26 mouse cellular contexts compared by ENCODE assay signal in the genomic region with DNA sequence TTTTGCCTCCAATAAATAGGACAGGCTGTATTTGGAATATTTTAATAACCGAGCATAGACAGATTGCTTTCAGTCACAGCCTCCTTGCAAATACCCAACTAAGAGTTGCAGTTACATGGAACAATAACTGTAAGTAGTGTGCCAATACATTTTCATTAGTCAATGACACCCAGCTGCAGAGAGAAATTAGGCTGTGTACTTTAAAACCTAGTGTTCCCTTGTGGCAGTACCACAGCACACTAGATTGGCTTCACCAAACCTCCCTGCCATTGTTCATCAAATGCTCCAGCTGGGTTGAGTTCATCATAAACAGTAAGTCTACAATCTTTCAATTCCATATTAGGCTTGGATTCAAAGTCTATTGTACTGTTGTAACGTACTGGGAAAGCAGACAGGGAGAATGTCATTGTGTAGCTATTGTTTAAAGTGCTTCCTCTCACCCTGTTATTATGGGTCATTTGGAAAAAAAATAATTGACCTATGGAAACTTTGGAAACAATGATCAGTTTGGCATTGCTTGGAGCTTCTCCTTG.
DNase-seq lines count a peak whose midpoint lies in the region; ATAC-seq and TF ChIP-seq lines count a peak whose summit lies in the region.
"Had no signal": no experiment of that assay in that cellular context is flagged by ENCODE, and none has a peak within 500 bp of the region (broad histone marks: within the 10 kb centered on the region; RNA-seq: fewer than 3 reads in every experiment).

No protein-coding gene starts in this region.

- H3K9ac ChIP-seq in forebrain, embryonic 13.5 days, result no peak overlapping the region
- no peak overlapping the region for H3K9ac ChIP-seq in forebrain, embryonic 12.5 days
- H3K9ac ChIP-seq in forebrain, postnatal 0 days, result no peak overlapping the region
- H3K9ac ChIP-seq: embryonic facial prominence, embryonic 13.5 days; hindbrain, embryonic 12.5 days; hindbrain, embryonic 15.5 days; intestine, embryonic 15.5 days had no signal

- no peak for TF ChIP-seq CTCF in forebrain, postnatal 0 days (IDR thresholded peaks at IDR 0.05; ENCODE audit: low read depth)
- TF ChIP-seq CTCF in kidney, adult 2 months (conservative IDR thresholded peaks at IDR 0.05; ENCODE audit: insufficient read depth, insufficient read length, low read depth, low read length), result no peak

- no peaks in the 10 kb centered on the region for H3K9me3 ChIP-seq in forebrain, embryonic 13.5 days (replicated peaks)
- H3K9me3 ChIP-seq in forebrain, embryonic 12.5 days, result no peaks in the 10 kb centered on the region
- H3K9me3 ChIP-seq in forebrain, postnatal 0 days (ENCODE audit: low read length), result no peaks in the 10 kb centered on the region
- H3K9me3 ChIP-seq: embryonic facial prominence, embryonic 10.5 days; embryonic facial prominence, embryonic 13.5 days; G1E; hindbrain, embryonic 12.5 days; hindbrain, embryonic 15.5 days; intestine, embryonic 15.5 days had no signal

- no peaks in the 10 kb centered on the region for H3K36me3 ChIP-seq in forebrain, embryonic 13.5 days (ENCODE audit: poor library complexity, severe bottlenecking)
- no peaks in the 10 kb centered on the region for H3K36me3 ChIP-seq in forebrain, embryonic 12.5 days (replicated peaks)
- H3K36me3 ChIP-seq in forebrain, postnatal 0 days (ENCODE audit: insufficient read depth), result no peaks in the 10 kb centered on the region
- H3K36me3 ChIP-seq in kidney, adult 2 months (ENCODE audit: control insufficient read depth, insufficient read depth, low read length), result no peaks in the 10 kb centered on the region
- H3K36me3 ChIP-seq: embryonic facial prominence, embryonic 10.5 days; embryonic facial prominence, embryonic 13.5 days; G1E; hindbrain, embryonic 12.5 days; hindbrain, embryonic 15.5 days; intestine, embryonic 15.5 days had no signal

- 45% methylated on average over 2 of the region's 2 CpGs for WGBS in forebrain, embryonic 13.5 days
- WGBS in forebrain, embryonic 12.5 days, result 64% methylated on average over 2 of the region's 2 CpGs
- WGBS in forebrain, postnatal 0 days, result 43% methylated on average over 2 of the region's 2 CpGs
- WGBS in kidney, adult 2 months, result 78% methylated on average over 2 of the region's 2 CpGs

- H3K4me2 ChIP-seq in forebrain, embryonic 13.5 days, result no peak overlapping the region
- H3K4me2 ChIP-seq in forebrain, embryonic 12.5 days, result no peak overlapping the region
- no peak overlapping the region for H3K4me2 ChIP-seq in forebrain, postnatal 0 days (ENCODE audit: low read depth)
- H3K4me2 ChIP-seq: embryonic facial prominence, embryonic 13.5 days; heart, embryonic 11.5 days; hindbrain, embryonic 12.5 days; hindbrain, embryonic 15.5 days; intestine, embryonic 15.5 days had no signal

- TF ChIP-seq POLR2A in kidney, adult 2 months (IDR thresholded peaks at IDR 0.05; ENCODE audit: low read depth, low read length), result no peak

- H3K27ac ChIP-seq in forebrain, embryonic 13.5 days, result no peak overlapping the region
- H3K27ac ChIP-seq in forebrain, embryonic 12.5 days, result no peak overlapping the region
- H3K27ac ChIP-seq in forebrain, postnatal 0 days (ENCODE audit: low read depth, low read length), result no peak overlapping the region
- no peak overlapping the region for H3K27ac ChIP-seq in kidney, adult 2 months (ENCODE audit: insufficient read depth, low read depth, low read length)
- H3K27ac ChIP-seq: embryonic facial prominence, embryonic 10.5 days; embryonic facial prominence, embryonic 13.5 days; gastrocnemius, adult 2 months; hindbrain, embryonic 12.5 days; hindbrain, embryonic 15.5 days; intestine, embryonic 15.5 days had no signal

- no peaks in the 10 kb centered on the region for H3K27me3 ChIP-seq in forebrain, embryonic 13.5 days
- H3K27me3 ChIP-seq in forebrain, embryonic 12.5 days, result no peaks in the 10 kb centered on the region
- no peaks in the 10 kb centered on the region for H3K27me3 ChIP-seq in forebrain, postnatal 0 days (ENCODE audit: insufficient read depth, low read length)
- no peaks in the 10 kb centered on the region for H3K27me3 ChIP-seq in kidney, adult 2 months (replicated peaks; ENCODE audit: control insufficient read depth, insufficient read depth, low read length)
- H3K27me3 ChIP-seq: CH12.LX; embryonic facial prominence, embryonic 13.5 days; hindbrain, embryonic 12.5 days; hindbrain, embryonic 15.5 days; intestine, embryonic 15.5 days had no signal

- H3K4me3 ChIP-seq in forebrain, embryonic 13.5 days, result no peak overlapping the region
- H3K4me3 ChIP-seq in forebrain, embryonic 12.5 days (replicated peaks), result no peak overlapping the region
- no peak overlapping the region for H3K4me3 ChIP-seq in forebrain, postnatal 0 days (ENCODE audit: low read depth, low read length)
- no peak overlapping the region for H3K4me3 ChIP-seq in kidney, adult 2 months (ENCODE audit: insufficient read depth, low read depth, low read length)
- H3K4me3 ChIP-seq: embryonic facial prominence, embryonic 10.5 days; embryonic facial prominence, embryonic 13.5 days; erythroblast, embryonic 14.5 days; gastrocnemius, adult 2 months; hindbrain, embryonic 12.5 days; hindbrain, embryonic 15.5 days; intestine, embryonic 15.5 days had no signal

- H3K4me1 ChIP-seq in forebrain, embryonic 13.5 days, result no peaks in the 10 kb centered on the region
- H3K4me1 ChIP-seq in forebrain, embryonic 12.5 days, result no peaks in the 10 kb centered on the region
- no peaks in the 10 kb centered on the region for H3K4me1 ChIP-seq in forebrain, postnatal 0 days (ENCODE audit: insufficient read depth)
- no peaks in the 10 kb centered on the region for H3K4me1 ChIP-seq in kidney, adult 2 months (ENCODE audit: control insufficient read depth, insufficient read depth, low read length)
- H3K4me1 ChIP-seq: embryonic facial prominence, embryonic 10.5 days; embryonic facial prominence, embryonic 13.5 days; hindbrain, embryonic 12.5 days; hindbrain, embryonic 15.5 days; intestine, embryonic 15.5 days had no signal

- peak; percentile 1 for DNase-seq in layer of hippocampus, adult 9-11 months
- DNase-seq in layer of hippocampus, adult 9-10 months (ENCODE audit: low spot score), result no peak
- DNase-seq in forebrain, postnatal 0 days, result peak; percentile 1
- DNase-seq in adrenal gland, postnatal 10 days, result no peak
- no peak for DNase-seq in kidney, adult 2 months
- DNase-seq: adrenal gland, adult 2 months; adrenal gland, postnatal 25 days; B cell, adult 2 months; cerebellum, adult 18-20 months; cerebellum, adult 9-10 months; cerebellum, postnatal 14 days; gastrocnemius, adult 2 months; gastrocnemius, postnatal 14 days; heart, adult 11 months; kidney, adult 11 months had no signal

- ATAC-seq in forebrain, embryonic 13.5 days, result 0 out of 2 replicates have a peak, but pooled peaks have one; percentile 55
- no peak for ATAC-seq in forebrain, embryonic 12.5 days (ENCODE audit: low FRiP score)
- ATAC-seq in forebrain, postnatal 0 days, result peak; percentile 58
- ATAC-seq: intestine, embryonic 15.5 days had no signal

Comparison
In these comparisons a context has a peak if more than half of its experiments do, and no peak if none do; other contexts are left out.
1. DNase-seq: peak in layer of hippocampus, adult 9-11 months (single experiment) and forebrain, postnatal 0 days (single experiment); none in layer of hippocampus, adult 9-10 months (single experiment), adrenal gland, postnatal 10 days (single experiment) and kidney, adult 2 months (single experiment).